Mouse (Mus musculus) E14TG2a.4 (cell line): ENCODE results near the gene Fam214a.

ENCODE experiments used
- H3K27me3 ChIP-seq: 2 replicates; pipeline ENCODE4 v1.6.1; 2014; ENCODE audit warnings: low read length, control low read depth; ENCODE audit not compliant: insufficient read depth
- H3K36me3 ChIP-seq: 2 replicates; pipeline ENCODE4 v1.6.1; 2014; ENCODE audit warnings: low read length, control low read depth; ENCODE audit not compliant: insufficient read depth
- H3K4me1 ChIP-seq: replicated peaks from 2 replicates; pipeline ENCODE4 v1.6.1; 2014; ENCODE audit warnings: low read depth, low read length, control low read depth
- H3K4me3 ChIP-seq: replicated peaks from 2 replicates; pipeline ENCODE4 v1.5.1; 2014; ENCODE audit warnings: mild to moderate bottlenecking, low read length
- H3K9me3 ChIP-seq: 2 replicates; pipeline ENCODE4 v1.6.1; 2014; ENCODE audit warnings: low read length, control low read depth
- CTCF ChIP-seq: conservative IDR thresholded peaks from 2 replicates; pipeline ENCODE4 v1.5.1; 2014; ENCODE audit warnings: low read length
- NANOG ChIP-seq: IDR thresholded peaks from 2 replicates; pipeline ENCODE4 v1.6.1; 2014; ENCODE audit warnings: borderline replicate concordance, low read length, mixed read lengths
- POU5F1 ChIP-seq: IDR thresholded peaks from 2 replicates; pipeline ENCODE4 v1.6.1; 2014; ENCODE audit warnings: low read length, borderline replicate concordance

The Fam214a gene

GRCm38 (mm10) chr9:74915611-74916010 is 37.1 kb upstream of the Fam214a start:
- TF ChIP-seq NANOG, result no peak
- TF ChIP-seq CTCF, result no peak
- TF ChIP-seq POU5F1, result no peak
- peaks cover 7% of the 10 kb centered on the region; the same call in 1 of the 2 replicates for H3K9me3 ChIP-seq
- no peaks in the 10 kb centered on the region for H3K27me3 ChIP-seq
- H3K4me3 ChIP-seq, result no peak overlapping the region
- H3K36me3 ChIP-seq, result no peaks in the 10 kb centered on the region
- H3K4me1 ChIP-seq, result 0 out of 2 replicates have a peak, but pooled peaks cover 8% of the 10 kb centered on the region

DNA sequence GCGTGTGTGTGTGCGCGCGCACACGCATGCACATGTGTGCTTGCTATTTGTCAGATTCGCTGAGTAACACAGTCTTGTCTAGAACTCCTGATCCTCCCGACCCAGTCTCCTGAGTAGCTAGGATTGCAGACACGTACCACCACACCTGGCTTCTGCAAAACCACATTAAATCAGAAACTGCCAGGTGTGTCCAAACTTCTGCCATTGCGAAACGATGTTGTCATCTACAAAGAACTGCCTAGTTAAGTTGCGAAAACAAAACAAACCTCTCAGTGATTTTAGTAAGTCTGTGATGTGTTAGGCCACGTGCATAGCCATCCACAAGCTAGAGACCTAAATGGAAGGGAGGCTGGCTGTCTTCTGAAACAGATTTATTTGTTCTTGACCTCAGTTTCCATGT is 32.2 kb upstream of the Fam214a start:
- Histone ChIP-seq H3K4me1 (no peaks in the 10 kb centered on the region), H3K36me3 (no peaks in the 10 kb centered on the region), H3K4me3 (no peak overlapping the region), H3K27me3 (no peaks in the 10 kb centered on the region), H3K9me3 (peaks cover 7% of the 10 kb centered on the region; the same call in 1 of the 2 replicates)
- no peak for TF ChIP-seq NANOG
- no peak for TF ChIP-seq POU5F1
- TF ChIP-seq CTCF, result no peak

- H3K9me3 ChIP-seq, result peaks cover 7% of the 10 kb centered on the region; the same call in 1 of the 2 replicates
- H3K4me1 ChIP-seq, result no peaks in the 10 kb centered on the region
- no peaks in the 10 kb centered on the region for H3K27me3 ChIP-seq
- H3K36me3 ChIP-seq, result no peaks in the 10 kb centered on the region
- no peak for TF ChIP-seq CTCF
- no peak for TF ChIP-seq NANOG
- TF ChIP-seq POU5F1, result no peak
- no peak overlapping the region for H3K4me3 ChIP-seq
Measured at GRCm38 (mm10) chr9:74921422-74921821, 31.3 kb upstream of the Fam214a start.

GRCm38 (mm10) chr9:74922884-74923283 is 29.8 kb upstream of the Fam214a start:
- Histone ChIP-seq H3K27me3 (no peaks in the 10 kb centered on the region), H3K4me3 (no peak overlapping the region)

DNA sequence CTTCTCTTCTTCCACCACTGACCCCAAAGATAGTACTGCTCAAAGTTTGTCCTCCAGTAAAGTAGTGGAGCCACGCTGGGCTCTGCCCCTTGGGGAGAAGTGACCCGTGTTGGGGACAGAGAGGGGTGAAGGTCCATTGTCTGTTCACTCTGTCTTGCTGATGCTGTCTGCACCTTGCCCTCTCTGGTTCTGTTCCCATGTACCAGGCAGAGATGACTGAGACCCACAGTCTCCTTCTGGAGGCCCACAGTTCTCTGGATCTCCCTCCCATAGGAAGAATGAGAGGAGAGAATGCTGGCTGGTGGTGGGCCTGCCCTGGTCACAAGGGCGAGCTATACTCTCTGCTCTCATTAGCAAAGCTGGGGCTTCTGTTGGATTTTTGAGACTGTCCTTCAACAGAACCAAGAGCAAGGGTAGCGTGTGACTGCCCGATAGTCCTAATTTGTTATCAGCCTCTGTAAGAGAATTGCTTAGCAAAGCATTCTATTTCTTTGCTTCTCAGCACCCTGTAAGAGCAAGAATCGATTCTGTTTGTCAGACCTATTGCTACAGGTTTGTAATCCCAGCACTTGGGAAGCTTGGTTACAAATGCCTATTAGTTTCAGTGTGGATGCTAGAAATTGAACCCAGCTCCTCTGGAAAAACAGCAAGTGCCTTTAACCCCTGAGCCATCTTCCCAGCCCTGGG is 29.2 kb upstream of the Fam214a start:
- no peak overlapping the region for H3K4me3 ChIP-seq
- H3K9me3 ChIP-seq, result no peaks in the 10 kb centered on the region
- TF ChIP-seq POU5F1 (no peak), NANOG (no peak), CTCF (no peak)
- H3K27me3 ChIP-seq, result no peaks in the 10 kb centered on the region
- no peaks in the 10 kb centered on the region for H3K36me3 ChIP-seq
- no peaks in the 10 kb centered on the region for H3K4me1 ChIP-seq

More at GRCm38 (mm10) chr9:74922884-74923283, 29.8 kb upstream of the Fam214a start:
- TF ChIP-seq CTCF (no peak), POU5F1 (no peak), NANOG (no peak)
- H3K4me1 ChIP-seq, result no peaks in the 10 kb centered on the region
- no peaks in the 10 kb centered on the region for H3K9me3 ChIP-seq
- H3K36me3 ChIP-seq, result no peaks in the 10 kb centered on the region

GRCm38 (mm10) chr9:74925220-74925769 is 27.4 kb upstream of the Fam214a start:
- TF ChIP-seq POU5F1, result no peak
- no peak for TF ChIP-seq NANOG
- TF ChIP-seq CTCF, result no peak
- H3K27me3 ChIP-seq, result no peaks in the 10 kb centered on the region
- no peaks in the 10 kb centered on the region for H3K9me3 ChIP-seq
- H3K4me1 ChIP-seq, result no peaks in the 10 kb centered on the region
- no peaks in the 10 kb centered on the region for H3K36me3 ChIP-seq
- H3K4me3 ChIP-seq, result no peak overlapping the region

GRCm38 (mm10) chr9:74929981-74930423 is 22.7 kb upstream of the Fam214a start:
- no peaks in the 10 kb centered on the region for H3K9me3 ChIP-seq
- H3K4me3 ChIP-seq, result no peak overlapping the region
- TF ChIP-seq CTCF (no peak), NANOG (no peak), POU5F1 (no peak)
- no peaks in the 10 kb centered on the region for H3K36me3 ChIP-seq
- peaks cover 3% of the 10 kb centered on the region for H3K4me1 ChIP-seq
- no peaks in the 10 kb centered on the region for H3K27me3 ChIP-seq

GRCm38 (mm10) chr9:74930653-74931052 is 22.0 kb upstream of the Fam214a start:
- Histone ChIP-seq H3K27me3 (no peaks in the 10 kb centered on the region), H3K9me3 (no peaks in the 10 kb centered on the region), H3K4me1 (peaks cover 3% of the 10 kb centered on the region), H3K4me3 (no peak overlapping the region), H3K36me3 (no peaks in the 10 kb centered on the region)
- TF ChIP-seq POU5F1, result no peak
- no peak for TF ChIP-seq CTCF
- TF ChIP-seq NANOG, result no peak

GRCm38 (mm10) chr9:74935289-74935688 is 17.4 kb upstream of the Fam214a start:
- Histone ChIP-seq H3K27me3 (no peaks in the 10 kb centered on the region), H3K4me3 (no peak overlapping the region), H3K9me3 (no peaks in the 10 kb centered on the region), H3K4me1 (peaks cover 3% of the 10 kb centered on the region), H3K36me3 (no peaks in the 10 kb centered on the region)
- TF ChIP-seq CTCF, result no peak
- no peak for TF ChIP-seq NANOG
- no peak for TF ChIP-seq POU5F1
